Mouse (Mus musculus) spleen, postnatal 10 days (tissue): ENCODE measurements around the gene Rimkla.

Experiments used
- DNase-seq, 2 experiments: peaks; one replicate each; pipeline ENCODE4 v3.0.0; 2021 to 2022; ENCODE audit warnings: low spot score in 2 of 2

The Rimkla gene

DNA sequence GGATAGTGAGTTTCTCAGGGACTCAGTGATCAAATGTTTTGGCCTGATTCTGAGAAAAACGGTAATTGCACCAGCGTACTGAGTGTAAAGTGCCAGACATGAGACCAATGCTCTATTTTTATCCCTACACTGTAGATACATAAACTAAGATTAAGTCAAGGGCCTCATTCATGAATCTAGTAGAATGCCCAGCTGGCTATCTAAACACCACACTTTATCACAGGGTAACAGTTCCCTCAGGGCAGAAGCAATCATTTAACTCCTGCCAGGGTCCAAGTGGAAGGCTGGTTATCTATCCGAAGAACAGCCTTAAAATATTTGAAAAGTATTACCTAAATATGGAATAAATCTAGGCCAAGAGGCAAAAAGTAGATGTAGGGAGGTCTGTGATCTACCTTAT, 74.5 kb downstream of the Rimkla start:
- DNase-seq, result no peak

DNA sequence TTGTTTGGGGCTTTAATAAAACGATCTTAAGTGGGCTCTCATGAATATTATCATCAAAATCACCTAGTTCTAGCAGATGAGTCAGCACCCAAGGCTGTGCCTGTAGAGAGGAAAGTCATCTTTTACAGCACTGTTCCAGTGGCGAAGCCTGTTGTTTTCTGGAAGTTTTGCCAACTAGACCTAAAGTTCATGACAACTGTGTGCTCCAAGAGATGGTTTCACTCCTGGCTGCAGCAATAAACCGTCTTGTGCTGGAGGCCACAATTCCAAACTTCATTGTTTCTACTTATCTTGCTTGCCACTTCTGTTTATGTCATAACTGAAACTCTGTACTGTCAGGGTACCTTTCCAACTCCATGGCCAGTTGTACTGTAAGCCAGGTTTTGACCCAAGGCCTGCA, 75.2 kb downstream of the Rimkla start:
- DNase-seq, result no peak
